Mouse (Mus musculus): ENCODE data around the gene Tead2. TPM values are rescaled to one million over a fixed set of nuclear protein-coding genes. Genes with fewer than 3 reads are reported as not detected.

Gene Tead2
- polyA plus RNA-seq, 1 experiment from 2014 or later: 148 TPM

DNA sequence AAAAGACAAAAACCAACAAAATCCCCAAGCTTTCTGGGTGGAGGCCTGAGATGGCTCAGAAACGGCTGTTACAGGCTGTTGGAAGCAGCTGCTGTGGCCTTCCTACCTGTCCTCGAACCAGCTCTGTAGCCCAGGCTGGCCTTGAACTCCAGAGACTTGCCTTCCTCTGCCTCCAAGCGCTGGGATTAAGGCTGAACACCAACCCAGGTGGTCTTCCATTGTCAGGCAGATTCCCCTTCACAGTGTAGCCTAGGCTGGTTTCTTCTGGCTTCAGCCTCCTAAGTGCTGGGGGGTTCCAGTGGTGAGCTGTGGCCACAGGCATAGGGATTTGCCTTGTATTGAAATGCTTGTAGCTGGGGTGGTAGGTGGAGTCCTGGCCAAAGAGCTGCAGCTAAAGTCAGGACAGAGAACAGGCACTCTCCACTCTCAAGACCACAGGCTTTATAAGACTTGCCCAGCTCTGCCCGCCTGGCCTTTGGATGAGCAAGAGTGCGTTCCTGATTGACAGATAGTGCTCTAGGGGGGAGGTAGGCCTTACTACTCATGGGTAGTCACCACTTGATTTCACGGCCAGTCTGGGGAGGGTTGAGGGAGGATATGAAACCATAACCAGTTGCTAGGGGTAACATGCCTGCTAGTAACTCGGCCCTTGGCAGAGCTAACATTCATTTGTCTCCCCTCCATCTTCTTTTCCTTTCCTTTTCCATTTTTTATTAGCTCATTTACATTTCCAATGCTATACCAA is 14.1 kb downstream of the Tead2 start:
- Histone ChIP-seq H3K27me3 (ENCODE audit: control insufficient read depth, insufficient read depth, low read depth, low read length) (no peaks in the 10 kb centered on the region), H3K4me1 (replicated peaks; ENCODE audit: control insufficient read depth, insufficient read depth, low read length) (peaks cover 16% of the 10 kb centered on the region), H3K4me3 (ENCODE audit: low read length) (no peak overlapping the region), H3K9ac (ENCODE audit: low read length) (no peak overlapping the region), H3K27ac (ENCODE audit: low read length) (no peak overlapping the region), H3K36me3 (ENCODE audit: control insufficient read depth, insufficient read depth, low read length) (peaks cover 54% of the 10 kb centered on the region), H3K9me3 (ENCODE audit: control insufficient read depth, low read length) (no peaks in the 10 kb centered on the region), H3K4me2 (ENCODE audit: low read depth, low read length) (no peak overlapping the region)
- no peak for ATAC-seq (ENCODE audit: low read depth)
- 83% methylated on average over 7 of the region's 7 CpGs for WGBS

DNA sequence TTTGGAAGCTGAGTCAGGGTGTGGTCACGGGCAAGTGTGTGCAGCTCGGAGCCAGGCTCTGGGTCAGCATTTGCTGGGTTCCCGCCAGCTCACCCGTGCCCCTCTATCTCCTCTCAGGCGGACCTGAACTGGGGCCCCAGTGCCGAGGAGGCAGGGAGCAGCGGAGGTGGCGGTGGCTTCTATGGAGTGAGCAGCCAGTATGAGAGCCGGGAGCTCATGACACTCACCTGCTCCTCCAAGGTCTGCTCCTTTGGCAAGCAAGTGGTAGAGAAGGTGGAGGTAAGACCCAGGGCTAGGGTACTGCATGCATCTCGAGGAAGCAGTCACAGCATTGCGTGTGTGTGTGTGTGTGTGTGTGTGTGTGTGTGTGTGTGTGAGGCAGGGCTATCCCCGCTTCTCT is 15.6 kb downstream of the Tead2 start:
- whole genome bisulfite sequencing: 82% methylated on average over 12 of the region's 12 CpGs
- no peak overlapping the region for H3K4me3 ChIP-seq (ENCODE audit: low read length)
- H3K27ac ChIP-seq (ENCODE audit: low read length): no peak overlapping the region
- H3K4me2 ChIP-seq (ENCODE audit: low read depth, low read length): no peak overlapping the region
- H3K9me3 ChIP-seq (ENCODE audit: control insufficient read depth, low read length): no peaks in the 10 kb centered on the region
- H3K9ac ChIP-seq (ENCODE audit: low read length): no peak overlapping the region
- no peaks in the 10 kb centered on the region for H3K27me3 ChIP-seq (ENCODE audit: control insufficient read depth, insufficient read depth, low read depth, low read length)
- no peak for ATAC-seq (ENCODE audit: low read depth)
- peaks cover 44% of the 10 kb centered on the region for H3K36me3 ChIP-seq (ENCODE audit: control insufficient read depth, insufficient read depth, low read length)
- peaks cover 22% of the 10 kb centered on the region for H3K4me1 ChIP-seq (replicated peaks; ENCODE audit: control insufficient read depth, insufficient read depth, low read length)

DNA sequence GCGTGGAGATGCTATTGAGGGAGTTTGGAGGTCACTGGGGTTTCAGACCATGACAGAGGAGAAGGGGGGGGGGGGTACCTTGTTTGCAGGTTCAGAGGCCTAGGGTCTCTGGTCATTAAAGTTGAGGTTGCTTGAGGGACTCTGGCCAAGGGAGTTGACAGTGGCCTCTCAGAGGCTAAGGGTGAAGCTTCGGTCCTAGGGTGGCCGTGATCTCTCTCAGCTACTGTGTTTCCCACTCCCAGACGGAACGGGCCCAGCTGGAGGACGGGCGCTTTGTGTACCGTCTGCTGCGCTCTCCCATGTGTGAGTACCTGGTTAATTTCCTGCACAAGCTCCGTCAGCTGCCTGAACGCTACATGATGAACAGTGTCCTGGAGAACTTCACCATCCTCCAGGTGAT is 16.4 kb downstream of the Tead2 start:
- no peaks in the 10 kb centered on the region for H3K27me3 ChIP-seq (ENCODE audit: control insufficient read depth, insufficient read depth, low read depth, low read length)
- H3K4me1 ChIP-seq (replicated peaks; ENCODE audit: control insufficient read depth, insufficient read depth, low read length): peaks cover 22% of the 10 kb centered on the region
- no peak overlapping the region for H3K4me3 ChIP-seq (ENCODE audit: low read length)
- H3K9me3 ChIP-seq (ENCODE audit: control insufficient read depth, low read length): no peaks in the 10 kb centered on the region
- H3K9ac ChIP-seq (ENCODE audit: low read length): no peak overlapping the region
- no peak for ATAC-seq (ENCODE audit: low read depth)
- H3K4me2 ChIP-seq (ENCODE audit: low read depth, low read length): no peak overlapping the region
- no peak overlapping the region for H3K27ac ChIP-seq (ENCODE audit: low read length)
- peaks cover 38% of the 10 kb centered on the region for H3K36me3 ChIP-seq (ENCODE audit: control insufficient read depth, insufficient read depth, low read length)
- WGBS: 81% methylated on average over 11 of the region's 11 CpGs

GRCm38 (mm10) chr7:45232716-45233465 is 17.3 kb downstream of the Tead2 start:
- no peaks in the 10 kb centered on the region for H3K27me3 ChIP-seq (ENCODE audit: control insufficient read depth, insufficient read depth, low read depth, low read length)
- H3K27ac ChIP-seq (ENCODE audit: low read length): no peak overlapping the region
- H3K4me3 ChIP-seq (ENCODE audit: low read length): no peak overlapping the region
- H3K4me1 ChIP-seq (replicated peaks; ENCODE audit: control insufficient read depth, insufficient read depth, low read length): peaks cover 22% of the 10 kb centered on the region
- peaks cover 37% of the 10 kb centered on the region for H3K36me3 ChIP-seq (ENCODE audit: control insufficient read depth, insufficient read depth, low read length)
- no peak for ATAC-seq (ENCODE audit: low read depth)
- no peak overlapping the region for H3K9ac ChIP-seq (ENCODE audit: low read length)
- H3K4me2 ChIP-seq (ENCODE audit: low read depth, low read length): no peak overlapping the region
- 54% methylated on average over 13 of the region's 13 CpGs for WGBS
- no peaks in the 10 kb centered on the region for H3K9me3 ChIP-seq (ENCODE audit: control insufficient read depth, low read length)

- Histone ChIP-seq H3K27me3 (ENCODE audit: control insufficient read depth, insufficient read depth, low read depth, low read length) (no peaks in the 10 kb centered on the region), H3K4me2 (ENCODE audit: low read depth, low read length) (peak overlapping the region; percentile 56), H3K4me3 (ENCODE audit: low read length) (no peak overlapping the region), H3K9me3 (ENCODE audit: control insufficient read depth, low read length) (no peaks in the 10 kb centered on the region), H3K36me3 (ENCODE audit: control insufficient read depth, insufficient read depth, low read length) (peaks cover 30% of the 10 kb centered on the region), H3K27ac (ENCODE audit: low read length) (no peak overlapping the region), H3K4me1 (replicated peaks; ENCODE audit: control insufficient read depth, insufficient read depth, low read length) (peaks cover 22% of the 10 kb centered on the region), H3K9ac (ENCODE audit: low read length) (peak overlapping the region; percentile 50)
- no peak for ATAC-seq (ENCODE audit: low read depth)
- 32% methylated on average over 20 of the region's 20 CpGs for WGBS
These were observed 18.2 kb downstream of the Tead2 start for GRCm38 (mm10) chr7:45233580-45234332.

GRCm38 (mm10) chr7:45234333-45234841 is 18.8 kb downstream of the Tead2 start:
- Histone ChIP-seq H3K27ac (ENCODE audit: low read length) (no peak overlapping the region; the same call in 1 of the 2 replicates), H3K36me3 (ENCODE audit: control insufficient read depth, insufficient read depth, low read length) (peaks cover 23% of the 10 kb centered on the region), H3K4me2 (ENCODE audit: low read depth, low read length) (peak overlapping the region; percentile 56), H3K27me3 (ENCODE audit: control insufficient read depth, insufficient read depth, low read depth, low read length) (no peaks in the 10 kb centered on the region), H3K4me1 (replicated peaks; ENCODE audit: control insufficient read depth, insufficient read depth, low read length) (peaks cover 22% of the 10 kb centered on the region), H3K4me3 (ENCODE audit: low read length) (peak overlapping the region; percentile 38), H3K9ac (ENCODE audit: low read length) (peak overlapping the region; percentile 50), H3K9me3 (ENCODE audit: control insufficient read depth, low read length) (no peaks in the 10 kb centered on the region)
- 0 out of 2 replicates have a peak, but pooled peaks have one; percentile 6 for ATAC-seq (ENCODE audit: low read depth)
- WGBS: 16% methylated on average over 29 of the region's 29 CpGs

DNA sequence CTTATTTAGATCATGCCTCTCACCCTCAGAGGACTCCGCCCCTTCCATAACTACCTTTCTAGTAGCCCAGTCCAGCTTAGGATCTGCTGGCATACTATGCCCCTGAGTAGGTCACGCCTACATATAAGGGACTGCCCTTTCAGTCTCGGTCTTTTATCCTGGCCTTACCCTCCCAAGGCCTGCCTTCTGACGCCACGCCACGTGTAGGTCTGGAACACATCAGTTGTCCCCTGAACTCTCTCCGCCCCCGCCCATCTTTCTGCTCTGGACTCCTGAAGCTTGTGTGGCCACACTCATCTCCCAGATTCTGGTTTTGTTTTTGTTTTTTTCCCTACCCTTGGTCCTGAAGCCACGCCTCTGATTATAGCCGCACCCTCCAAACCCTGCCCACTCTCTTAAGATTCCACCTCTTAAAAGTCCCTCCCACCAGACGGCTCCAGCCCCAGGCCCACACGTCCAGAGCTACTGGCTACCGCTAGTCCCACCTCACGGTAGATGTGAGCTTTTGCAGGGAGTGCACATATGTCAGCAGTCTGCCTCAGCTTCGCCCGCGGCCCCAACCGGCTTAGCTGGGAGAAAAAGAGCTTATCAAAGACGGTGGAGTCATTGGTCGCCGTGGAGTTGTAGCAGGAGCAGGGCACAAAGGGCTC is 19.5 kb downstream of the Tead2 start:
- 6% methylated on average over 21 of the region's 21 CpGs for WGBS
- H3K9me3 ChIP-seq (ENCODE audit: control insufficient read depth, low read length): no peaks in the 10 kb centered on the region
- H3K27ac ChIP-seq (ENCODE audit: low read length): no peak overlapping the region; the same call in 1 of the 2 replicates
- peaks cover 22% of the 10 kb centered on the region for H3K4me1 ChIP-seq (replicated peaks; ENCODE audit: control insufficient read depth, insufficient read depth, low read length)
- peak overlapping the region; percentile 38 for H3K4me3 ChIP-seq (ENCODE audit: low read length)
- ATAC-seq (ENCODE audit: low read depth): peak; percentile 86
- peak overlapping the region; percentile 56 for H3K4me2 ChIP-seq (ENCODE audit: low read depth, low read length)
- peaks cover 18% of the 10 kb centered on the region for H3K36me3 ChIP-seq (ENCODE audit: control insufficient read depth, insufficient read depth, low read length)
- no peaks in the 10 kb centered on the region for H3K27me3 ChIP-seq (ENCODE audit: control insufficient read depth, insufficient read depth, low read depth, low read length)
- peak overlapping the region; percentile 7 for H3K9ac ChIP-seq (ENCODE audit: low read length)

- Histone ChIP-seq H3K4me2 (ENCODE audit: low read depth, low read length) (peak overlapping the region; percentile 56), H3K9ac (ENCODE audit: low read length) (peak overlapping the region; percentile 7), H3K27ac (ENCODE audit: low read length) (no peak overlapping the region), H3K9me3 (ENCODE audit: control insufficient read depth, low read length) (no peaks in the 10 kb centered on the region), H3K4me3 (ENCODE audit: low read length) (peak overlapping the region; percentile 38), H3K36me3 (ENCODE audit: control insufficient read depth, insufficient read depth, low read length) (peaks cover 18% of the 10 kb centered on the region), H3K27me3 (ENCODE audit: control insufficient read depth, insufficient read depth, low read depth, low read length) (no peaks in the 10 kb centered on the region), H3K4me1 (replicated peaks; ENCODE audit: control insufficient read depth, insufficient read depth, low read length) (peaks cover 23% of the 10 kb centered on the region)
- peak; percentile 23 for ATAC-seq (ENCODE audit: low read depth)
- 28% methylated on average over 17 of the region's 17 CpGs for WGBS
These were observed 20.2 kb downstream of the Tead2 start for GRCm38 (mm10) chr7:45235656-45236180.

Data from lung, embryonic 16.5 days (tissue).